Mouse (Mus musculus) C2C12 (cell line): Measurements from ENCODE around the gene Ncapd2.

Experiments
- CEBPB ChIP-seq: IDR thresholded peaks from one replicate; pipeline ENCODE4 v1.6.1; 2011; ENCODE audit warnings: low read depth, mild to moderate bottlenecking, control low read depth, moderate library complexity
- CTCF ChIP-seq: IDR thresholded peaks from one replicate; pipeline ENCODE4 v1.5.1; 2011; ENCODE audit not compliant: control insufficient read depth, insufficient read depth, insufficient read length
- FOSL1 ChIP-seq: IDR thresholded peaks from one replicate; pipeline ENCODE4 v1.8.0; 2011; ENCODE audit warnings: mild to moderate bottlenecking, low read length; ENCODE audit not compliant: poor library complexity, insufficient read depth, severe bottlenecking
- MAX ChIP-seq: IDR thresholded peaks from one replicate; pipeline ENCODE4 v1.6.1; 2011; ENCODE audit warnings: mild to moderate bottlenecking, control low read depth
- MYOD1 ChIP-seq: IDR thresholded peaks from one replicate; pipeline ENCODE4 v1.6.1; 2011; ENCODE audit warnings: low read depth; ENCODE audit not compliant: control insufficient read depth, insufficient read length
- MYOG ChIP-seq: IDR thresholded peaks from one replicate; pipeline ENCODE4 v1.6.1; 2011; ENCODE audit not compliant: control insufficient read depth, insufficient read length; ENCODE audit errors: extremely low read depth
- USF1 ChIP-seq: IDR thresholded peaks from one replicate; pipeline ENCODE4 v1.6.1; 2011; ENCODE audit warnings: low read depth, mild to moderate bottlenecking, control low read depth, moderate library complexity

GRCm38 (mm10) chr6:125160558-125160853 is 31.0 kb downstream of the Ncapd2 start:
- TF ChIP-seq CTCF = no peak
- TF ChIP-seq MYOG = no peak
- TF ChIP-seq MYOD1 = no peak
- TF ChIP-seq FOSL1 = no peak
- TF ChIP-seq USF1 = no peak
- no peak for TF ChIP-seq CEBPB
- no peak for TF ChIP-seq MAX
